Comparison of ENCODE assay signal across 15 mouse cellular contexts in the genomic region with DNA sequence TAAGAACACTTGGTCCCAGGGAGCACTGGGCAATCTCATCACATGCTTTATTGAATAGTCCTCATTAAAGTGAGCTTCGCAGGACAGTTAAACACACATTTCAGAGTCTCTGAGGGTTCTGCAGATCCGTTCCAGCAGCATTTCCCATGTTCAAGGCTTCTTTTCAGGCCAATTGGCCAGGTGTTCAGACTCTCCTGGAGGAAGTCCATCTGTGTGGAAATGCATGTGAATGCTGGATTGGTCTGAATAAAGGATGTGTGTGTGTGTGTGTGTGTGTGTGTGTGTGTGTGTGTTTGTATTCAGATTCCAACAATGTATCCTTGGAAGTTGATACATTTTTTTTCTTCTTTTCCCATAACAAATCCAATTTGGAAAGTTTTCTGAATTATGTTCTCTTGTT.
DNase-seq lines count a peak whose midpoint lies in the region; ATAC-seq and TF ChIP-seq lines count a peak whose summit lies in the region.
"Had no signal": no experiment of that assay in that cellular context is flagged by ENCODE, and none has a peak within 500 bp of the region (broad histone marks: within the 10 kb centered on the region; RNA-seq: fewer than 3 reads in every experiment).

No protein-coding gene starts in this region.

- H3K4me1 ChIP-seq in heart, embryonic 13.5 days, result peaks cover 45% of the 10 kb centered on the region
- H3K4me1 ChIP-seq in heart, embryonic 12.5 days (replicated peaks), result peaks cover 24% of the 10 kb centered on the region
- H3K4me1 ChIP-seq in midbrain, embryonic 10.5 days, result peaks cover 45% of the 10 kb centered on the region
- H3K4me1 ChIP-seq in midbrain, postnatal 0 days (ENCODE audit: insufficient read depth, low read length), result no peaks in the 10 kb centered on the region
- H3K4me1 ChIP-seq in limb, embryonic 15.5 days, result peaks cover 40% of the 10 kb centered on the region
- H3K4me1 ChIP-seq: liver, embryonic 13.5 days had no signal

- H3K9me3 ChIP-seq in heart, embryonic 13.5 days, result no peaks in the 10 kb centered on the region
- no peaks in the 10 kb centered on the region for H3K9me3 ChIP-seq in heart, embryonic 12.5 days (replicated peaks)
- H3K9me3 ChIP-seq in midbrain, embryonic 10.5 days (replicated peaks), result no peaks in the 10 kb centered on the region
- H3K9me3 ChIP-seq in midbrain, postnatal 0 days (ENCODE audit: low read length), result no peaks in the 10 kb centered on the region
- H3K9me3 ChIP-seq in limb, embryonic 15.5 days, result no peaks in the 10 kb centered on the region
- H3K9me3 ChIP-seq: liver, embryonic 13.5 days had no signal

- H3K4me3 ChIP-seq in heart, embryonic 13.5 days, result no peak overlapping the region
- H3K4me3 ChIP-seq in heart, embryonic 12.5 days, result no peak overlapping the region
- H3K4me3 ChIP-seq in midbrain, embryonic 10.5 days, result no peak overlapping the region
- H3K4me3 ChIP-seq in midbrain, postnatal 0 days (ENCODE audit: low read depth, low read length), result no peak overlapping the region
- H3K4me3 ChIP-seq in limb, embryonic 15.5 days, result no peak overlapping the region
- H3K4me3 ChIP-seq: liver, embryonic 13.5 days had no signal

- TF ChIP-seq CTCF in midbrain, postnatal 0 days (IDR thresholded peaks at IDR 0.05), result no peak

- no peak for ATAC-seq in heart, embryonic 13.5 days (ENCODE audit: extremely low read depth, insufficient number of reproducible peaks, low FRiP score, low TSS enrichment)
- ATAC-seq in heart, embryonic 12.5 days (ENCODE audit: insufficient number of reproducible peaks, low FRiP score), result no peak
- no peak for ATAC-seq in midbrain, postnatal 0 days (ENCODE audit: low FRiP score)
- peak; percentile 30; the same call in 1 of the 2 replicates for ATAC-seq in limb, embryonic 15.5 days (ENCODE audit: insufficient number of reproducible peaks, low FRiP score, low TSS enrichment, low read depth)
- ATAC-seq: CD4-positive, CD25-positive, alpha-beta regulatory T cell, adult 4 months; inflammation-experienced regulatory T-cells, adult 6 months; lung, postnatal 0 days had no signal

- no peaks in the 10 kb centered on the region for H3K36me3 ChIP-seq in heart, embryonic 13.5 days
- no peaks in the 10 kb centered on the region for H3K36me3 ChIP-seq in heart, embryonic 12.5 days
- no peaks in the 10 kb centered on the region for H3K36me3 ChIP-seq in midbrain, embryonic 10.5 days
- no peaks in the 10 kb centered on the region for H3K36me3 ChIP-seq in midbrain, postnatal 0 days (ENCODE audit: insufficient read depth, low read length)
- no peaks in the 10 kb centered on the region for H3K36me3 ChIP-seq in limb, embryonic 15.5 days
- H3K36me3 ChIP-seq: liver, embryonic 13.5 days had no signal

- no peak overlapping the region for H3K9ac ChIP-seq in heart, embryonic 13.5 days
- no peak overlapping the region for H3K9ac ChIP-seq in heart, embryonic 12.5 days
- no peak overlapping the region for H3K9ac ChIP-seq in midbrain, postnatal 0 days (replicated peaks; ENCODE audit: low read length, poor library complexity, severe bottlenecking)
- H3K9ac ChIP-seq in limb, embryonic 15.5 days, result no peak overlapping the region
- H3K9ac ChIP-seq: liver, embryonic 13.5 days had no signal

- H3K27me3 ChIP-seq in heart, embryonic 13.5 days (replicated peaks), result no peaks in the 10 kb centered on the region
- H3K27me3 ChIP-seq in heart, embryonic 12.5 days (replicated peaks), result no peaks in the 10 kb centered on the region
- no peaks in the 10 kb centered on the region for H3K27me3 ChIP-seq in midbrain, embryonic 10.5 days (ENCODE audit: low read depth, poor library complexity, severe bottlenecking)
- no peaks in the 10 kb centered on the region for H3K27me3 ChIP-seq in midbrain, postnatal 0 days (ENCODE audit: insufficient read depth, low read length)
- H3K27me3 ChIP-seq in limb, embryonic 15.5 days, result no peaks in the 10 kb centered on the region
- H3K27me3 ChIP-seq: liver, embryonic 13.5 days had no signal

- H3K27ac ChIP-seq in heart, embryonic 13.5 days (replicated peaks), result 0 out of 2 replicates have a peak overlapping the region, but pooled peaks have one; percentile 20
- no peak overlapping the region for H3K27ac ChIP-seq in heart, embryonic 12.5 days (ENCODE audit: poor library complexity, severe bottlenecking)
- H3K27ac ChIP-seq in midbrain, embryonic 10.5 days (replicated peaks), result 0 out of 2 replicates have a peak overlapping the region, but pooled peaks have one; percentile 17
- H3K27ac ChIP-seq in midbrain, postnatal 0 days (ENCODE audit: low read depth, low read length), result no peak overlapping the region
- H3K27ac ChIP-seq in limb, embryonic 15.5 days, result peak overlapping the region; percentile 69; the same call in 1 of the 2 replicates
- H3K27ac ChIP-seq: liver, embryonic 13.5 days had no signal

- peak; percentile 10 for DNase-seq in midbrain, embryonic 10.5 days (ENCODE audit: low spot score)
- no peak for DNase-seq in midbrain, postnatal 0 days (ENCODE audit: low spot score)
- peak; percentile 53 to 64 for DNase-seq in heart, postnatal 10 days
- no peak for DNase-seq in left cerebral cortex, postnatal 4 days
- DNase-seq: adrenal gland, adult 2 months; cerebellum, adult 11-12 months; gastrocnemius, postnatal 14 days; kidney, postnatal 25 days; liver, embryonic 13.5 days had no signal

- intact Hi-C loops in heart, postnatal 10 days (cut with DNase I), result loop anchor here (2.0 to 5.0 kb wide), 2 partner anchors 21 to 128 kb away; no protein-coding TSS in a partner anchor
- intact Hi-C loops in left cerebral cortex, postnatal 4 days (cut with DNase I), result no loop called here

- no peak overlapping the region for H3K4me2 ChIP-seq in heart, embryonic 13.5 days
- H3K4me2 ChIP-seq in heart, embryonic 12.5 days, result no peak overlapping the region
- no peak overlapping the region for H3K4me2 ChIP-seq in midbrain, postnatal 0 days (ENCODE audit: low read depth, low read length, poor library complexity, severe bottlenecking)
- no peak overlapping the region for H3K4me2 ChIP-seq in limb, embryonic 15.5 days
- H3K4me2 ChIP-seq: liver, embryonic 13.5 days had no signal

- WGBS in heart, embryonic 13.5 days, result 54% methylated on average over 2 of the region's 2 CpGs
- 73% methylated on average over 2 of the region's 2 CpGs for WGBS in heart, embryonic 12.5 days
- WGBS in midbrain, embryonic 10.5 days, result 79% methylated on average over 2 of the region's 2 CpGs
- 42% methylated on average over 2 of the region's 2 CpGs for WGBS in midbrain, postnatal 0 days
- 25% methylated on average over 2 of the region's 2 CpGs for whole genome bisulfite sequencing in limb, embryonic 15.5 days

Comparison
In these comparisons a context has a peak if more than half of its experiments do, and no peak if none do; other contexts are left out.
1. H3K27ac ChIP-seq: peak in heart, embryonic 13.5 days (single experiment), midbrain, embryonic 10.5 days (single experiment) and limb, embryonic 15.5 days (single experiment); none in heart, embryonic 12.5 days (single experiment) and midbrain, postnatal 0 days (single experiment).
2. DNase-seq: peak in midbrain, embryonic 10.5 days (single experiment) and heart, postnatal 10 days (2 of 2); none in midbrain, postnatal 0 days (single experiment) and left cerebral cortex, postnatal 4 days (single experiment).